Mouse (Mus musculus) heart, adult 2 months (tissue): ENCODE results near the gene Kirrel3. TPM values are rescaled to one million over a fixed set of nuclear protein-coding genes. Genes with fewer than 3 reads are reported as not detected.

Experiments used
- DNase-seq, 2 experiments: peaks; one replicate each; pipeline ENCODE4 v3.0.0; 2021
- H3K27ac ChIP-seq: fragments of 200-600 bp; 2 replicates; pipeline ENCODE4 v1.8.1; 2022
- H3K27me3 ChIP-seq: fragments of 200-500 bp; 2 replicates; pipeline ENCODE4 v1.6.1; 2012; ENCODE audit warnings: mild to moderate bottlenecking, low read length, inconsistent platforms, mixed read lengths; ENCODE audit not compliant: control insufficient read depth, insufficient read depth
- H3K36me3 ChIP-seq: fragments of 200-500 bp; 2 replicates; pipeline ENCODE4 v1.6.1; 2012; ENCODE audit warnings: low read length, inconsistent platforms; ENCODE audit not compliant: control insufficient read depth, insufficient read depth
- H3K4me1 ChIP-seq: fragments of 200-500 bp; 2 replicates; pipeline ENCODE4 v1.6.1; 2011; ENCODE audit warnings: low read length; ENCODE audit not compliant: control insufficient read depth, insufficient read depth
- H3K4me3 ChIP-seq: fragments of 200-600 bp; 2 replicates; pipeline ENCODE4 v1.8.1; 2022
- H3K79me2 ChIP-seq: fragments of 200-500 bp; replicated peaks from 2 replicates; pipeline ENCODE4 v1.6.1; 2012; ENCODE audit warnings: mild to moderate bottlenecking, inconsistent platforms, low read length, moderate library complexity, mixed read lengths; ENCODE audit not compliant: control insufficient read depth, insufficient read depth
- H3K9ac ChIP-seq: fragments of 200-500 bp; 2 replicates; pipeline ENCODE4 v1.6.1; 2012; ENCODE audit warnings: low read depth, mild to moderate bottlenecking, control low read depth, inconsistent platforms, low read length, mixed read lengths
- CTCF ChIP-seq: fragments of 200-600 bp; IDR thresholded peaks from 2 replicates; pipeline ENCODE4 v1.8.1; 2022; ENCODE audit warnings: antibody characterized with exemption, mild to moderate bottlenecking, moderate library complexity
- EP300 ChIP-seq: fragments of 200-500 bp; IDR thresholded peaks from 2 replicates; pipeline ENCODE4 v1.6.1; 2011; ENCODE audit warnings: low read depth, low read length, control low read depth; ENCODE audit not compliant: insufficient read depth
- POLR2A ChIP-seq: fragments of 200-500 bp; IDR thresholded peaks from 2 replicates; pipeline ENCODE4 v1.6.1; 2011; ENCODE audit warnings: mild to moderate bottlenecking, low read depth, low read length, control low read depth; ENCODE audit not compliant: insufficient read depth
- WGBS: fragments of 180-500 bp; shearing (Covaris S2); methylation state at CpG from one replicate; pipeline ENCODE4 v1.1.7; 2018; 5-methylcytosine and 5-hydroxymethylcytosine counted together
- intact Hi-C: fragments of 180-260 bp; cut with DNase I; formaldehyde crosslinking; loops from one replicate; pipeline ENCODE4 v1.15.1; 2025
- polyA plus RNA-seq: library from polyadenylated mRNA; depleted of rRNA; stranded (reverse); fragments of >200 nt; gene quantifications from 2 replicates; pipeline ENCODE4 v1.2.3, GENCODE M21; 2012
- total RNA-seq, 2 experiments: library from RNA; stranded (reverse); gene quantifications; 2 replicates each; pipeline ENCODE4 v1.2.3; 2021

The Kirrel3 gene
- total and polyA plus RNA-seq, 3 experiments: 0.18 to 0.59 (median 0.57) TPM

- H3K4me1 ChIP-seq: no peaks in the 10 kb centered on the region
- WGBS: 18% methylated on average over 10 of the region's 10 CpGs
- H3K4me3 ChIP-seq: no peak overlapping the region
- H3K36me3 ChIP-seq: no peaks in the 10 kb centered on the region
- TF ChIP-seq CTCF: no peak
- no peak for TF ChIP-seq EP300
- no peak for TF ChIP-seq POLR2A
- H3K27ac ChIP-seq: no peak overlapping the region
- intact Hi-C loops: no loop called here
- no peak for DNase-seq
- no peaks in the 10 kb centered on the region for H3K27me3 ChIP-seq
- H3K9ac ChIP-seq: no peak overlapping the region
- no peaks in the 10 kb centered on the region for H3K79me2 ChIP-seq
These were observed 332.8 kb downstream of the Kirrel3 start for GRCm38 (mm10) chr9:34818325-34818976.

- WGBS: 85% methylated on average over 18 of the region's 18 CpGs
- H3K27ac ChIP-seq: no peak overlapping the region
- no peak for DNase-seq
- H3K79me2 ChIP-seq: no peaks in the 10 kb centered on the region
- no peak overlapping the region for H3K9ac ChIP-seq
- intact Hi-C loops: no loop called here
- no peaks in the 10 kb centered on the region for H3K36me3 ChIP-seq
- TF ChIP-seq EP300 (no peak), CTCF (no peak), POLR2A (no peak)
- no peaks in the 10 kb centered on the region for H3K4me1 ChIP-seq
- H3K27me3 ChIP-seq: no peaks in the 10 kb centered on the region
- no peak overlapping the region for H3K4me3 ChIP-seq
These were observed 338.8 kb downstream of the Kirrel3 start for GRCm38 (mm10) chr9:34824358-34825088.

GRCm38 (mm10) chr9:34825089-34825400, 339.4 kb downstream of the Kirrel3 start:
- no peaks in the 10 kb centered on the region for H3K27me3 ChIP-seq
- intact Hi-C loops: no loop called here
- no peak overlapping the region for H3K27ac ChIP-seq
- 48% methylated on average over 2 of the region's 2 CpGs for WGBS
- no peak overlapping the region for H3K9ac ChIP-seq
- no peak for DNase-seq
- no peak overlapping the region for H3K4me3 ChIP-seq
- H3K36me3 ChIP-seq: no peaks in the 10 kb centered on the region
- TF ChIP-seq EP300 (no peak), CTCF (no peak), POLR2A (no peak)
- no peaks in the 10 kb centered on the region for H3K4me1 ChIP-seq
- no peaks in the 10 kb centered on the region for H3K79me2 ChIP-seq

GRCm38 (mm10) chr9:34825402-34826008, 339.8 kb downstream of the Kirrel3 start:
- no peaks in the 10 kb centered on the region for H3K27me3 ChIP-seq
- WGBS: 77% methylated on average over 11 of the region's 11 CpGs
- no peaks in the 10 kb centered on the region for H3K79me2 ChIP-seq
- H3K27ac ChIP-seq: no peak overlapping the region
- TF ChIP-seq EP300 (no peak), CTCF (no peak), POLR2A (no peak)
- no peak overlapping the region for H3K4me3 ChIP-seq
- H3K36me3 ChIP-seq: no peaks in the 10 kb centered on the region
- DNase-seq: no peak
- H3K9ac ChIP-seq: no peak overlapping the region
- H3K4me1 ChIP-seq: no peaks in the 10 kb centered on the region
- intact Hi-C loops: no loop called here

DNA sequence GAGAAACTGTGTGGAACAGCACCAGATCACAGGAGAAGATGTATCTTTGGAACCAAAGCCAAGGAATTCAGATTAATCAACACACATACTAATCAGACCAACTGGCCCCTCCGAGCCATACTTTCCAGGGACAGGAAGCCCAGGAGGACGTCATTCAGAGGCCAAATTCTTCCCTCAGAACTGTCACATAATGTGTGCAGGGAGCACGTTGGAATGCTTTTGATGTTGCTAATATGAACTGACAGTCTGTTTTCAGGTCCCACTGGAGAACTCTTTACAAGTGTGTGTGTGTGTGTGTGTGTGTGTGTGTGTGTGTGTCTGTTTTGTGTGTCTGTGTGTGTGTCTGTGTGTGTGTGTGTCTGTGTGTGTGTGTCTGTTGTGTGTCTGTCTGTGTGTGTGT, 345.0 kb downstream of the Kirrel3 start:
- H3K9ac ChIP-seq: no peak overlapping the region
- H3K27me3 ChIP-seq: no peaks in the 10 kb centered on the region

DNA sequence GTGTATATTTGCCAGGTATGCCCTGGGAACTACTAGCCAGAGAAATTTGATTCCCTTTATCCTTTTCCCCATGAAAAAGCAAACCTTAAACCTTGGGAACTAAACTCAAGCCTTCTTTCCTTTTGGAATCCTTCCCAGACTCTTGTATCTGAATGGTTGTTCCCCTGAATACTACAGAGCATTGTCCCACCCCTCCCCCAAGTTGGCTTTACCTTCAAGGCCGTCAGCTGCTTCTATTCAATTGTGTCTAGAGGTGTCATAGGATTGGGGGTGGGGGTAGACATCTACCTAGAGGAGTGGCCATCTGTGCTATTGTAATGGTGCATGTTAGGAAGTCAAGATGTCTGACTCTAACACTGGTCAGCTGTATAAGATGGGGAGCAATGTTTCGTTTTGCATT, 351.1 kb downstream of the Kirrel3 start:
- H3K27ac ChIP-seq: no peak overlapping the region
- H3K9ac ChIP-seq: no peak overlapping the region
- DNase-seq: no peak
- H3K79me2 ChIP-seq: no peaks in the 10 kb centered on the region
- H3K4me1 ChIP-seq: no peaks in the 10 kb centered on the region
- 44% methylated on average over 2 of the region's 2 CpGs for WGBS
- no peak overlapping the region for H3K4me3 ChIP-seq
- no peaks in the 10 kb centered on the region for H3K36me3 ChIP-seq
- TF ChIP-seq EP300 (no peak), CTCF (no peak), POLR2A (no peak)
- H3K27me3 ChIP-seq: no peaks in the 10 kb centered on the region
- intact Hi-C loops: no loop called here

More for the DNA sequence above, 345.0 kb downstream of the Kirrel3 start:
- Histone ChIP-seq H3K4me1 (no peaks in the 10 kb centered on the region), H3K79me2 (no peaks in the 10 kb centered on the region), H3K36me3 (no peaks in the 10 kb centered on the region), H3K27ac (no peak overlapping the region), H3K4me3 (no peak overlapping the region)
- TF ChIP-seq CTCF (no peak), POLR2A (no peak), EP300 (no peak)
- intact Hi-C loops: no loop called here
- no peak for DNase-seq
- 32% methylated on average over 3 of the region's 3 CpGs for WGBS
